Mouse (Mus musculus) frontal cortex, postnatal 25 days (tissue): Measurements from ENCODE around the gene Mdga1.

Source experiments
- DNase-seq, 2 experiments: peaks; one replicate each; pipeline ENCODE4 v3.0.0; 2022; ENCODE audit warnings: low spot score in 2 of 2

The Mdga1 gene

DNA sequence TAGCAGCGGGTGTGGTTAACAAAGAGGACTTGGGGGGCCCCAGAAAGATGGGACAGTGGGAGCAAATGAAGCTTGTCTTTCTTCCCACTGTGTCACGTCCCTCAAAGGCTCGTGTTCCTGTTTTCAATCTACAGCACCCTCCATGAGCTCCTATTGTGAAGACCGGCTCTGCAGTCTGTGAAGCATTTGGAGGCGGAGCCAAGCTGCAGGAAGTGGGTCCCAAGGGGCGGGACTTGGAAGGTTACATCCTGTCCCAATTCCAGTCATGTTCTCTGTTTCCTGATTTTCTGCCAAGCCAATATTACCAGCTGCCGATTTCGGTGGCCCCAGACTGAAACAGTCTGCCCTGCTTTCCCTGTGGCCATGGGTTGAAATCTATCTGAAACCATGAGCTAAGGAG is 11.7 kb upstream of the Mdga1 start:
- no peak for DNase-seq

DNA sequence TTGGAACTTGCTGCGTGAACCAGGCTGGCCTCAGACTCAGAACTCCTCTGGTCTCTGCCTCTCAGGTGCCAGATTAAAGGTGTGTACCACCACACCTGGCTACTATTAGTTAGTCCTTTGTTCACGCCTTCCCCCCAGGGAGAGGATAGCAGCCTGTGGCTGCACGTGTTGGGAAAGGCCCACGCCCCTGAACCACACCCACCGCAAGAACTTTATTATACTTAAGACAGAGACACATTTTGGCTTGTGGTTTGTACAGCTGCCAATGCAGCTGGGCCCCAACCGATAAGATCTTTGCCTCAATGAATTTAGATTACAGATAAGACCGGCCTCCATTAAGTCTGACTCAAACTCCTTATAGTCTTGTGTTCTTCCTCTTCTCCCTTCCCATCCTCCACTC is 10.0 kb upstream of the Mdga1 start:
- DNase-seq: no peak

DNA sequence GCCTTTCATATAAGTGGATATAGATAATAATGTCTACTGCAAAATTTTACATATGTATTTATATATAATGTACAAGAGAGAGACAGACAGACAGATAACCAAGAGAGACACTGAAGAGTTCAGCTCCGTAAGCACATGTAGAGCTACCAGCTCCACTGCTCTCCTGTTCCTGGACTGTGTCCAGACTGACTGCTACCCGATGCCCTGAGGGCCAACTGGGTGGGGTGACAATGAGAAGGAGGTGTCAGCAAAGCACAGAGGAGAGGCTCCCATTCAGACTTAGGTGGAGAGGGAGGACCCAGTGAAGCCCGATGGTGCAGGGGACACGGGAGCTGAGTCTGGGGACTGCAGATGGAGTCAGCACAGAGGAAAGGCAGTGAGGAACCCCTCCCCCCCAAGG is 9.1 kb upstream of the Mdga1 start:
- DNase-seq: no peak

DNA sequence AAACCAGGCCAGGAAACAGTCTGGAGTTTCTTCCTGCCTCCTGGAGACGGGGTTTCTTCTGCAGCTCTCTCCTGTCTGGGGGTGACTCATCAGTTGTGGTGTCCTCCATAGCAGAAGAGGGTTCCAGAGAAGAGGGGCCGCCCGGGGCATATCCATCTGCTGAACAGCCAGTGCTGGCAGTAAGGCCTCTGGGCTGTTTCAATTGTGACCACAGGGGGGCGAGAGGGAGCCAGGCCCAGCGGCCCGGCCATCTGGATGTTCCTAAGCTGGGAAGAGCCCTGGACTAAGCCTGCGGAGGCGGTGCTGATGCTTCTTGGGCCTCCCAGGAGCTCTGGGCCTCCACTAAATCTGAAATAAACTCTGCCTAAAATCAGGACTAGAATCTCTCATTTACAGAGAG is 5.8 kb upstream of the Mdga1 start:
- DNase-seq: peak; percentile 77 to 80

- DNase-seq: no peak
These were observed 3.3 kb upstream of the Mdga1 start for GRCm38 (mm10) chr17:29973226-29973625.

GRCm38 (mm10) chr17:29971761-29972432 is 2.0 kb upstream of the Mdga1 start:
- no peak for DNase-seq

DNA sequence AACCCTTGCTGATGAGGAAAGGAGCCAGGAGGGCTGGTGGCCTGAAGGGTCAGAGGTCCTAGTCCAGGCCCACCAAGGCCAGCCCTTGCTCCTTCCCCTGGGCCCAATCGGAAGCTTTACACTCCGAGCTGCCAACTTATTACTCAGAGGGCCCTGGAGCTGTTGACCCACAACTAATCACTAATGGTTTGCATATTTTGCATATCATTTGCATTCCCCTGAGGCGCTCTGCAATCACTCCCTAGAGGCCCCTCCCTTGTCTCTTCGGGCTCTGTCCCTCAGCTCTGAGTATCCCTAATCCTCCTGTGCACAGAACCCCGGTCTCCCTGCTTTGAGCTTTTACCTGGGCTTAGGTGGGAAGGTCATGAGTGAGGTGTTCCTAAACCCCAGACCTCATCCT is 4.4 kb downstream of the Mdga1 start:
- DNase-seq: no peak

DNA sequence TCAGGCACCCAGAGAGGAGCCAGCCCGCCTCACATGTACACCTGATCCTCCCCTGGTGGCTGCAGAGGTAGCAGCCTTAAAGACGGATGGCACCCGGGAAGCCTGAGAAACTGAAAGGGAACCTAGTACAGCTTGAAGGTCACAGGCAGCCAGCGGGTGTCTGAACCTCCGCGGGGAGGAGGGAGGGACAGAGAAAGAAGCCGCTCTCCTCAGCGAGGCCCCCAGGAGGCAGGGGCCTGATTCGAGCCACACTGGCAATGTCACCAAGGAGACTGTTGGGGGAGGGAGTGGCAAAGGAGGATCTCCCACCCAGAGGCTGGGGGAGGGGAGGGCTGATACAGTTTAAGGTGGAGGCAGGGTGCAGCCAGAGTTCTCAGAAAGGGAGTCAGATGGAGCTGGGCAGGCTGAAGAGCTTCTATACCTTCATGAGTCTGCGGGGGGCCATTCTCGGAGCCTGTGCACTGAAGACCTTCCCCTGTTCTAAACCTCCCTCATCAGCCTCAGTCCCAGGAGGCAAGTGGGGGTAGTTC is 6.1 kb downstream of the Mdga1 start:
- DNase-seq: no peak

DNA sequence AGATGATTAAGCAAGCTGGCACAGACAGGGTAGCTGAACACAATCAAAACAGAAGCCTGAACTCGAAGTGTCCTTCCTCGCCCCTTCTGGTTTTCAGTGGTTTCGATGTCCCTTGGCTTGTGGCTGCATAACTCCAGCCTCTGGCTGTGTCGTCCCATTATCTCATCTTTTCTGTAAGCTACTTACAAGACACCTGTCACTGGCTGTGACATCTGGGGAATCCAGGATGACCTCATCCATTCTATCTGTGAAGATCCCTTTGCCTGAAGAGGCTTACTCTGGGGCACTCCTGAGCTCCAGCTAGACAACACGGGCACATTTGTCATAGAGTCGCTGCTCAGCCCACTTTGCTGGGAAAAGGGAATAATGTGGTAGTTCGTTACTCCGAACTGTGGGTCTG is 14.0 kb downstream of the Mdga1 start:
- DNase-seq: no peak

- no peak for DNase-seq
These were observed 15.6 kb downstream of the Mdga1 start for GRCm38 (mm10) chr17:29954316-29954715.

DNA sequence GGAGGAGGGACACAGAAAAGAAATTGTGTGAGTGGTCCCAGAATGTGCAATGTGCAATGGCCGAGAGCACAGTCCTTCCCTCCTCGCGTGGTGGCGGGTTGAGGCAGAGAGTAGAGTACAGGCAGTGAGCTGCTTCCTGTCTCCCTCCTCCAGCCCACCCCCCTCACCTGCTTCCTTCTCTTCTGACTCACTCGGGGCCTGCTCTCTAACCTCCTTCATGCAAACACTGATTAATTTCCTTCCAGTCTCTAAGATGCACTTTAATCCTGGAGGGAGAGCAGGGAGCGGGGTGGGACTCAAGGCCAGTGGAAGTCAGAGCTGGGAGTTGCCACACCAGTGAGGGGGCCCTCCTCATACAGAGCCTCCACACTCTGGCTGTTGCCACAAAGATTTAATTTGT is 18.8 kb downstream of the Mdga1 start:
- no peak for DNase-seq

DNA sequence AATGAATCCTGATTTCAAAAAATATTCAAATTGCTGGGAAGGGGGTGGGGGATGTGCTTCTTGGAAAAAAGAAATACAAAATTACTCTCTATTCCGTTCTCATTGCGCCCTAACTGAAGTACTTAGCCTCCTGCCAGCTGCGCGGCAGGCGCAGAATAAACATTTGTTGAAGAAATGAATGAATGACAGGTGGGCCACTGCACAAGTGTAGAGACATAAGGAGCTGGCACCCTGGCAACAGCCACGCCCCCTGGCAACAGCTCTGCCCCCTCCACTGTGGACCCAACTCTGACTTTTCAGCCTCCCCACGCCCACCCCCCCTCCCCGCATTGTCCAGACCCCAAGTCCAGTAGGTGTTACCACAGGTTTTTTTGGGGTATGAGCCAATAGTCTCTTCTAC is 19.3 kb downstream of the Mdga1 start:
- DNase-seq: no peak

GRCm38 (mm10) chr17:29947271-29947714 is 22.6 kb downstream of the Mdga1 start:
- no peak for DNase-seq

GRCm38 (mm10) chr17:29944376-29944775 is 25.5 kb downstream of the Mdga1 start:
- no peak for DNase-seq

- no peak for DNase-seq
These were observed 30.9 kb downstream of the Mdga1 start for GRCm38 (mm10) chr17:29939011-29939410.

- no peak for DNase-seq
These were observed 32.5 kb downstream of the Mdga1 start for GRCm38 (mm10) chr17:29937350-29937781.

- no peak for DNase-seq
These were observed 35.6 kb downstream of the Mdga1 start for GRCm38 (mm10) chr17:29934133-29934851.

GRCm38 (mm10) chr17:29932753-29933152 is 37.1 kb downstream of the Mdga1 start:
- no peak for DNase-seq

DNA sequence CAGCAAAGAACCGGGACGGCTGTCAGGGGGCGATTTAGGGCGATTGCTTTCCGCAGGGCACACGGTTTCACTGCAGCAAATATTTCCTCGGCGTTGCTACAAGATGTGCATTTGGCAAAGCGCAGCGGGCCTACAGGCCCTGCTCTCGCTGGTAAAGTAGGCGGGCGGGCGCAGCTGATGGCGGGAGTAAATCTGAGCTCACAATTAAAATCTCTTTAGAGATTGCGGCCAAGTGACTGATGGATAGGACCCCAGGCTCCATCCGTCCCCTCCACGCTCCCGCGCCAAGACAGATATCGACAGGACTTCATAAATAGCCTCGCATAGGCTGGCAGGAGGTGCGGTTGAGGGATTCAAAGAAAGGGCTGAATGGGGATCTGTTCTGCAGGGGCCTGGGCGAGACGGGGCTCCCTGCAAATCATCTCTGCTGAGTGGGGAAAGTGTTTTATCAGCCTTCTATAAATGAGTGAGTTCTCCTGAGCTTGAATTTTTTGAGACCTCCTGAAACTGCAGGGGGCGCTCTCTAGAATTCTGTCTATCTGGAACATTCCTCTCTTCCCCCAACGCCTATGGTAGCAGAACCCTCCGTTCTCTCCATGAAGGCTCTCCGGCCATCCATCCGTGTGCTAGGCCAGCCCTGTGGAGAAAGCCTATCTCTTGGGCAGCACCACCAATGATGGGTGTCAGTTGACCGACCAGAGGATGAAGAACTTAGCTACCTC is 38.5 kb downstream of the Mdga1 start:
- DNase-seq: no peak

- no peak for DNase-seq
These were observed 41.1 kb downstream of the Mdga1 start for GRCm38 (mm10) chr17:29928751-29929237.

DNA sequence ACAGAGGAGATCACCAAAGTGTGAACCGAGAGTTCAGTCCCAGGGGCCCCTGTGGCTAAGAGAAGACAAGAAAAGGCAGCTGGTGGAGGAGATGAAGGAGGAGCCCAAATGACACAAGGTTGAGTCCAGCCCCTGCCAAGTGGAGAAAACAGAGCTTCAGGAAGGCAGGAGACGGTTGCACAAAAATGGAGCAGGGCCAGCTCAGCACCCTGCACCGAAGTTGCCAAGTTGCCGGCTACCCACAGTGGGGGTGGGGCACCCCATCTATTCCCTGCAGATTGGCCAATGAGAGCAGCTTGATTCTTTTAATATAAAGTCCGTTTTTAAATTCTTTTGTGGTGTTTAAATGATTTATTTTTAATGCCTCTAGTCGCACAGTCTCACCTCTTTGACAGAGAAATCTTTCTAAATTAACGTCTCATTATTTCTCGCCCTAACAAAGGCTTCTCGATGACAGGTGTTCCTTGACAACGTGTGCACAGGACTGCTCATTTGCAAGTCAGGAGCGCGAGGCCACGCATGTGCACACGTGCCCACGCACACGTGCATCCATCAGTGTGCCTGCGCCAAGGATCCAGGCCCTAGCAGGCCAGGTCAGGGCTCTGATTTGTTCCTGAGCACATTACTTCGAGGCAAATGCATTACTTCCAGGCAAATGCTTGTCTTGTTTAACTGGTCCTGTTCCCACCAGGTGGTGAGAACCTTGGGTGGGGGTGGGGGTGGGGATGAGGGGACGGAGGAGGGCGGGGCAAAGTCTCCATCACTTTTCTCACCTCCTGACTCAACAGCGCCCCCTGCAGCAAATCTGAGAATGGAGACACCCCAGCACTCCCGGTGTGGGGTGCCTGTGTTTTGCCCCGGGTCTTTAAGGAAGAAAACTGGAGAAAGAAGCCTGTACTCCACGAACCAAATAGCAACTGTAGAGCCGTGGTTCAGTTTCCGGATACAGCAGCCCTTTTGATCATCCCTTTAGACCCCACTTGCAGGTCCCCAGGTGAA is 44.0 kb downstream of the Mdga1 start:
- no peak for DNase-seq
